Mouse (Mus musculus): ENCODE measurements at regions not wholly inside any gene's neighbourhood (a gene's known extent, or its start where the extent isn't known, plus 50 kb on each side); places are given as distances from the start of the nearest gene placed in this dataset.
A peak's percentile ranks its signal among the peaks of the same experiment; 100 is the strongest.

DNA sequence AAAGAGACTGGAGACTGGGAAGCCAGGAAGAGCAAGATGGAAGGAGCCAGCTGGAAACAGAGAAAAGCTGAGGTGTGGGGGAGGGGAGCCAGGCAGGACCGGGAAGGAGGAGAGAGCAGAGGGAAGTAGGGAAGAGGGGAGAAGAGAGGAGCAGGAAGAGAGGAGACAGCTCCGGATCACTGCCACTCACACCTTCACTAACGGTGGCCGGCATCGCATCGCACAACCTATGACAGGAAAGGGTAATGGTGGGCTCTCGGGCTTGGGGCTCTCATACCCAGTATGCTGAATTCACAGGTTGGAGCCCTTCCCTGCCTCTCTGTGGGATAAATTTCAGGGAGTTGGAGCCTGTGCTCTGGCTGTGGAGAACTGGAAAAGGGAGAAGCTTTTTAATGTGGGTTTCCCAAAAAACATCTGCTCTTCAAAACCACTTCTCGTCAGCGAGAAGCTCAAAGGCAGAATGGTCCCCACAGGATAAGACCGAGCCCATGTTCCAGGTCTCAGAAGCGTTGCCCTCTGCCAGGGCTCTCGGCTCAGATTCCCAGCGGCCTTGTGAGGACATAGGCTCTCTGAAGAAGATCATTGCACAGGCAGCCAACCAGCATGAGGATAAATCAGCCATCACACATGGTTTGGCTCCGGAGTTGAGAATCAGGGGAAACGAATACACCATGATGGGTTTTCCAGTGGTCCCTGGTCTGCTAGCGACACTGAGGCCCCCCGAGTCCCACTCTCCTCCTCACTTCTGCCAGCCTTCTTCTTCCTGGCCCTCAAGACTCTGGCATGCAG lies 53.8 kb upstream of the Coro2b start:
- 93% methylated on average over 17 of the region's 17 CpGs for WGBS
- H3K27ac ChIP-seq, result no peak overlapping the region
- peaks cover 10% of the 10 kb centered on the region; the same call in 1 of the 2 replicates for H3K9me3 ChIP-seq
- no peak for DNase-seq (ENCODE audit: extremely low spot score, low spot score)
- H3K27me3 ChIP-seq (ENCODE audit: poor library complexity, severe bottlenecking), result no peaks in the 10 kb centered on the region
- no peak overlapping the region for H3K4me3 ChIP-seq
- no peaks in the 10 kb centered on the region for H3K4me1 ChIP-seq
- no peaks in the 10 kb centered on the region for H3K36me3 ChIP-seq (replicated peaks)

DNA sequence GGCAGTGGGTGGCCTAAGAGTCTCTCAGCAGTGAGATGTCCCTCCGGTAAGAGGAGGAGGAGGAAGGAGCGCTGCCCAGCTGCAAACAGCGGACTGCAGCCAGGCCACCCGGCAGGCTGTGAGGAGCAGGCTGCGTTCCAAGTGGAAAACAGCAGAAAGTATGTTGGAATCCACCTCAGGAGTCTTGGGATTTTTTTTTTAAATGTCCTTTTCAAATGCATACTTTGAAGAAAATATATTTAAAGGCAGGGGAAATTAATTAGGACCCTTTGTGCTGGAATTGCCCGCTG lies 54.3 kb upstream of the Coro2b start:
- WGBS, result 81% methylated on average over 6 of the region's 6 CpGs
- no peak for DNase-seq (ENCODE audit: extremely low spot score, low spot score)
- Histone ChIP-seq H3K27me3 (ENCODE audit: poor library complexity, severe bottlenecking) (no peaks in the 10 kb centered on the region), H3K36me3 (replicated peaks) (no peaks in the 10 kb centered on the region), H3K9me3 (peaks cover 8% of the 10 kb centered on the region; the same call in 1 of the 2 replicates), H3K4me3 (no peak overlapping the region), H3K4me1 (no peaks in the 10 kb centered on the region), H3K27ac (no peak overlapping the region)

- H3K4me3 ChIP-seq, result no peak overlapping the region
- 85% methylated on average over 7 of the region's 7 CpGs for WGBS
These were observed 61.2 kb upstream of the Coro2b start for GRCm38 (mm10) chr9:62598056-62598455.

GRCm38 (mm10) chr9:62598956-62599355 lies 62.1 kb upstream of the Coro2b start:
- 93% methylated on average over 5 of the region's 5 CpGs for WGBS
- no peaks in the 10 kb centered on the region for H3K27me3 ChIP-seq (ENCODE audit: poor library complexity, severe bottlenecking)
- H3K27ac ChIP-seq, result no peak overlapping the region
- H3K4me3 ChIP-seq, result no peak overlapping the region
- H3K9me3 ChIP-seq, result no peaks in the 10 kb centered on the region
- no peaks in the 10 kb centered on the region for H3K36me3 ChIP-seq (replicated peaks)
- no peak for DNase-seq (ENCODE audit: extremely low spot score, low spot score)
- H3K4me1 ChIP-seq, result no peaks in the 10 kb centered on the region

More at GRCm38 (mm10) chr9:62598056-62598455, 61.2 kb upstream of the Coro2b start:
- H3K36me3 ChIP-seq (replicated peaks), result no peaks in the 10 kb centered on the region
- H3K27me3 ChIP-seq (ENCODE audit: poor library complexity, severe bottlenecking), result no peaks in the 10 kb centered on the region
- H3K27ac ChIP-seq, result no peak overlapping the region
- H3K4me1 ChIP-seq, result no peaks in the 10 kb centered on the region
- DNase-seq (ENCODE audit: extremely low spot score, low spot score), result no peak
- H3K9me3 ChIP-seq, result no peaks in the 10 kb centered on the region

GRCm38 (mm10) chr9:62610526-62610925 lies 67.1 kb upstream of the Itga11 start:
- Histone ChIP-seq H3K4me3 (no peak overlapping the region), H3K27ac (no peak overlapping the region), H3K9me3 (peaks cover 14% of the 10 kb centered on the region), H3K27me3 (ENCODE audit: poor library complexity, severe bottlenecking) (no peaks in the 10 kb centered on the region), H3K36me3 (replicated peaks) (no peaks in the 10 kb centered on the region), H3K4me1 (peaks cover 22% of the 10 kb centered on the region)
- DNase-seq (ENCODE audit: extremely low spot score, low spot score), result no peak
- 79% methylated on average over 2 of the region's 2 CpGs for WGBS

DNA sequence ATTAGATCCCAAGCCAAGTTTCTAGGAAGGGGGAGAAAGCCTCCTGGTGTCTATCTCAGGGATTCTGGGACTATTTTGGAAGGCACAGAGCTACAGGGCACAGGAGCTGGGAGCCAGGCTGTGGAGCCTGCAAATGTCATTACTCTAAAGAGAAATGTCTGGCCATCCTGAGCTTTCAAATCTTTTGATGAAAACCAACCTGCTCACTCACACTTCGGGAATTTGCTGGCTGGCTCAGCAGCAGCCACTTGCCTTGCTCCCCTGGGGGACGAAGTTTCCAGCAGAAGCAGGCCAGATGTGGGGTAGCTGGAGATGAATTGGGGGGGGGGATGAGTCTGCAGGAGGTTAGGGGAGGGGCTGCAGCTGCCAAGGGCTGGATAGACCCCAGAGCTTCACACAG lies 66.2 kb upstream of the Itga11 start:
- H3K27ac ChIP-seq, result no peak overlapping the region
- H3K27me3 ChIP-seq (ENCODE audit: poor library complexity, severe bottlenecking), result no peaks in the 10 kb centered on the region
- WGBS, result 82% methylated on average over 2 of the region's 2 CpGs
- H3K9me3 ChIP-seq, result peaks cover 14% of the 10 kb centered on the region
- no peaks in the 10 kb centered on the region for H3K36me3 ChIP-seq (replicated peaks)
- peaks cover 32% of the 10 kb centered on the region for H3K4me1 ChIP-seq
- no peak for DNase-seq (ENCODE audit: extremely low spot score, low spot score)
- no peak overlapping the region for H3K4me3 ChIP-seq

DNA sequence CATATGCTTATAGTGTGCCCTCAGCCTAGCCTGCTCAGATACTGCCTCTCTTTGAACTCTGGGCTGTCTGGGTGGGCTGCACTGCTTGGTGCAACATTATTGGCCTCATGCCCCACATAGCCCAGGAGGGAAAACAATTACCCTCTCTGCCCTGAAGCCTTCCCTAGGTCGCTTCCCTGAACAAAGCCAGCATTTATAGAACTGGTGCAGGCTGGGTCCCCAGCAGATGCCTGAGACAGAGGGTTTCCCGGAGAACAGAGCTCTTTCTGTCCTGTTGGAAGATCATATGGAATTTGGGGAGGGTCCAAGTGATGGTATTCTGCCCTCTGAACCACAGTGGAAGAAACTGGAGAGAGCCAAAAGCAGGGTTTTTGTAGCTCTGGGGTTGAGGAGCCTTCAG lies 64.6 kb upstream of the Itga11 start:
- WGBS, result 34% methylated on average over 2 of the region's 2 CpGs
- no peak for DNase-seq (ENCODE audit: extremely low spot score, low spot score)
- peak overlapping the region; percentile 71 for H3K27ac ChIP-seq

DNA sequence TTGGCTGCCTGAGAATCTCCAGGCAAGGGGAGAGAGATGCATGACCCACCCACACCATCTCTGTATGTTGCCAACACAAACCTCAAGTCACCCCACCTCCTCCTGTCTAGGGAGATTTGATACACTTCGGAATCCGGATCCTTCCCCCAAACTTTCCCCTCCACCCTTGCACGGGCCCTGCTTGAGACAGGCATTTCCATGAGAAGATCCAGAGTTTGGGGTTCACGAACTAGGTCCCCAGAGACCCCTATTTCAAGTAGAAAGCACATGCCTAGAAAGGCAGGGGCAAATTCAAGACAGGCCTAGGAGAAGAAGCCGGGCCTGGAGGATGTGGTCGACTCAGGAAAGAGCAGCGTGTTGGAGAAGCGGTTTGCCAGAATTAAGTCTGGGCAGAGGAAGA lies 63.8 kb upstream of the Itga11 start:
- H3K4me3 ChIP-seq, result no peak overlapping the region
- no peak for DNase-seq (ENCODE audit: extremely low spot score, low spot score)
- peak overlapping the region; percentile 71 for H3K27ac ChIP-seq
- H3K9me3 ChIP-seq, result peaks cover 14% of the 10 kb centered on the region
- WGBS, result 86% methylated on average over 8 of the region's 8 CpGs
- H3K36me3 ChIP-seq (replicated peaks), result no peaks in the 10 kb centered on the region
- H3K27me3 ChIP-seq (ENCODE audit: poor library complexity, severe bottlenecking), result no peaks in the 10 kb centered on the region
- peaks cover 38% of the 10 kb centered on the region for H3K4me1 ChIP-seq

More for the DNA sequence above, 64.6 kb upstream of the Itga11 start:
- Histone ChIP-seq H3K4me1 (peaks cover 38% of the 10 kb centered on the region), H3K4me3 (no peak overlapping the region), H3K36me3 (replicated peaks) (no peaks in the 10 kb centered on the region), H3K27me3 (ENCODE audit: poor library complexity, severe bottlenecking) (no peaks in the 10 kb centered on the region), H3K9me3 (peaks cover 14% of the 10 kb centered on the region)

- Histone ChIP-seq H3K9me3 (peaks cover 14% of the 10 kb centered on the region), H3K4me3 (no peak overlapping the region), H3K27me3 (ENCODE audit: poor library complexity, severe bottlenecking) (no peaks in the 10 kb centered on the region), H3K4me1 (peaks cover 38% of the 10 kb centered on the region), H3K27ac (no peak overlapping the region), H3K36me3 (replicated peaks) (no peaks in the 10 kb centered on the region)
- no peak for DNase-seq (ENCODE audit: extremely low spot score, low spot score)
- 80% methylated on average over 4 of the region's 4 CpGs for WGBS
These were observed 62.7 kb upstream of the Itga11 start for GRCm38 (mm10) chr9:62614950-62615349.

DNA sequence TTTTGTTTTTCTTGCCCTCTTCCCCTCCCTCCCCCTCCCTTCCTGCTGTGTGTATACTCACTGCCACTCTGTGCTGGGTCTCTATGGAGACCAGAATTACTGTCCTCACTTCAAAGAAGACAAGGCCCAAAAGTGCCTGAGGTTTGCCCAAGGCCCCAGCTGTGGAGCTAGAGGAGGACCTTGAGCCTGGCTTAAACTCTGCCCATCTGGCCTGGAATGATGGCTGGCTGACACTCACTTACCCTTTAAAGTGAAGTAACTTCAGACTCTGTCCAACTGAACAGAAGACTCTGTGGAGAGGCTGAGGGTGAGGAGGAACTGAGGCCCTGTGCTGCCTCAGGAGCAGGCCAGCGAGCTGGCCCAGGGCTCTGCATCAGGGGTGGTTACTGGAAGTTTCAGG lies 61.8 kb upstream of the Itga11 start:
- Histone ChIP-seq H3K27me3 (ENCODE audit: poor library complexity, severe bottlenecking) (no peaks in the 10 kb centered on the region), H3K27ac (peak overlapping the region; percentile 71), H3K4me1 (peaks cover 38% of the 10 kb centered on the region), H3K4me3 (no peak overlapping the region), H3K36me3 (replicated peaks) (no peaks in the 10 kb centered on the region), H3K9me3 (peaks cover 6% of the 10 kb centered on the region)
- DNase-seq (ENCODE audit: extremely low spot score, low spot score), result peak; percentile 19
- 41% methylated on average over 1 of the region's 1 CpGs for WGBS

DNA sequence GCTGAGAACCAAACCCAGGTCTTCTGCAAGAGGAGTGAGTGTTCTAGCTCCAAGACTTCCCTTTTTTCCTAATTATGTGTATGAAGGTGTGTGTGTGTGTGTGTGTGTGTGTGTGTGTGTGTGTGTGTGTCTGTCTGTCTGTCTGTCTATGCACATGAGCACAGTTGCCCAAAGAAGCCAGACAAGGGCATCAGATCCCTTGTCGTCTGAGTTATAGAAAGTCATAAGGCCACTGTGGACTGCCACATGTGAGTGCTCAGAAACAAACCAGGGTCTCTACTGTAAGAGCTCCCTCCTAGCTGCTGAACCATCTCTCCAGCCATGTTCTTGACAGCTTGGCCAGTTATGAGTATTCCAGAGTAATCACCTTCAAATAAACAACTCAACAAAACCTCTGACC lies 58.6 kb upstream of the Itga11 start:
- no peaks in the 10 kb centered on the region for H3K27me3 ChIP-seq (ENCODE audit: poor library complexity, severe bottlenecking)
- H3K36me3 ChIP-seq (replicated peaks), result no peaks in the 10 kb centered on the region
- WGBS, result 80% methylated on average over 1 of the region's 1 CpGs

GRCm38 (mm10) chr9:62620901-62621445 lies 56.7 kb upstream of the Itga11 start:
- H3K36me3 ChIP-seq (replicated peaks), result no peaks in the 10 kb centered on the region
- H3K27me3 ChIP-seq (ENCODE audit: poor library complexity, severe bottlenecking), result no peaks in the 10 kb centered on the region
- DNase-seq (ENCODE audit: extremely low spot score, low spot score), result no peak
- no peak overlapping the region for H3K27ac ChIP-seq
- H3K9me3 ChIP-seq, result no peaks in the 10 kb centered on the region
- peaks cover 17% of the 10 kb centered on the region for H3K4me1 ChIP-seq
- no peak overlapping the region for H3K4me3 ChIP-seq
- 82% methylated on average over 9 of the region's 9 CpGs for WGBS

More for the DNA sequence above, 58.6 kb upstream of the Itga11 start:
- no peak for DNase-seq (ENCODE audit: extremely low spot score, low spot score)
- Histone ChIP-seq H3K4me3 (no peak overlapping the region), H3K4me1 (peaks cover 30% of the 10 kb centered on the region), H3K27ac (no peak overlapping the region), H3K9me3 (no peaks in the 10 kb centered on the region)

DNA sequence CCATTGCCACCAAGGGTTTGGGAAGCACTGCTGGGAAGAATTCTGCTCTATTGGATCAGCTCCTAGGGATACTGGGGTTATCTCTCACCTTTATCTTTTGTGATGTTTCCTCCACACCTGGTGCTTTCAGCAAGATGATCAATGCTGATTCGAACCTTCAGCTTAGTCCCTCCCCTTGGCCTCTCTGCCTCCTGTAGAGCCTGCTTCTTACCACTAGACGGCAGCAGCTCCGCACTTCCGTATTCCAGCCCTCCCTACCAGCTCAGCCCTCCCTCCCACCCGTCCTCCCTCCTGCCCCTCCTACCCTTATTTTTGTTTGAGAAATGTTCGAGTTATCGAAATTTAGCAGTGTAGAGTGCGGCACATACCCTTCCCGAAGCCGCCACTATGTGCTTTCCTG lies 55.5 kb upstream of the Itga11 start:
- Histone ChIP-seq H3K27ac (no peak overlapping the region), H3K27me3 (ENCODE audit: poor library complexity, severe bottlenecking) (no peaks in the 10 kb centered on the region), H3K4me3 (no peak overlapping the region), H3K36me3 (replicated peaks) (no peaks in the 10 kb centered on the region), H3K9me3 (no peaks in the 10 kb centered on the region), H3K4me1 (peaks cover 7% of the 10 kb centered on the region)
- WGBS, result 58% methylated on average over 10 of the region's 10 CpGs
- DNase-seq (ENCODE audit: extremely low spot score, low spot score), result no peak
